Mouse (Mus musculus): ENCODE data around the gene St3gal4. TPM values are rescaled to one million over a fixed set of nuclear protein-coding genes. Genes with fewer than 3 reads are reported as not detected.

St3gal4 gene
- polyA plus RNA-seq, 1 experiment from 2014 or later = 22.3 TPM

DNA sequence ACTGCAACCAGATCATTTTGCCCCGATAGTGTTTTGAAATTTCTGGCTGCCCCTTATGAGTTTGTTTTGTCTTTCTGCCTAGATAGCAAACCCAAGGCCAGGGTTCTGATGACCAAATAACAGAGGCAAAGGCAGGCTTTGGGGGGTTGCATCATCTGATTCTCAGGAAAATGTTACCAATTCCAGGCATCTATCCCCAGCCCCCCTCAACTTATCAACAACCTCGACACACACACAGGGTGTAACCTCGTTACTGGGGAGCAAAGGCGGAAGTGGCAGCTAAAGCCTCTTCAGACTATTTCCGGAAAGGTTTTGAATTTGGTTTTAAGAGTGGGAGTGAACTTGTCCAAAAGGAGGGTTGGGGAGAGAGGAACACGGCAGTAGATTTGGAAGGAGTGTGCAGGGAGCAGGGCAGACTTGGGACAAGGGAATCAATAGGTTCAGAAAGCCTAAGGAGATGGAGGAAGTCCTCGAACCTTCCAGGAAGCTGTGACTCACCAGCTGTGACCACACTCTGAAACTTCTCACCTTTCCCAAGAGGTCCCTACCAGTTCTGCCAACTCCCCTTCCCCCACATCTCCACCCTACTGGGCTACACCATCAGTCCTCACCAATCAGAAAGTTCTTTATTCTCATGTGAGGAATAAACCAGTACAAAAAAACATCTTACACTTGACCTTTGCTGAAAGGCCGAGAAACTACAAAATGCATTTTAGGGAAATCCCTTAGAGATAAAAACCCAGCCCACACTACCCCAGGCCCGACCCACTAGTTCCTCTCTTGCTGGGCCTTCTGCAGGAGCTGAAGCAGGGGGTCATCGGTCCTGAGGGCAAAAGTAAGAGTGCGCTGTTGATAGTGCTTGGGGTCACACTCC is 5.0 kb upstream of the St3gal4 start:
- H3K27me3 ChIP-seq (ENCODE audit: control insufficient read depth, insufficient read depth, low read depth, low read length) = no peaks in the 10 kb centered on the region
- H3K36me3 ChIP-seq (ENCODE audit: control insufficient read depth, insufficient read depth) = peaks cover 8% of the 10 kb centered on the region; the same call in 1 of the 2 replicates
- no peak overlapping the region for H3K4me3 ChIP-seq (ENCODE audit: low read depth, low read length)
- H3K9me3 ChIP-seq (replicated peaks; ENCODE audit: control insufficient read depth, low read length) = no peaks in the 10 kb centered on the region
- 21% methylated on average over 11 of the region's 11 CpGs for WGBS (ENCODE audit: insufficient replicate concordance)
- peak; percentile 39 for ATAC-seq (ENCODE audit: low read depth)
- peak overlapping the region; percentile 55 for H3K9ac ChIP-seq (ENCODE audit: low read depth, low read length)
- H3K4me2 ChIP-seq (ENCODE audit: low read depth, low read length) = peak overlapping the region; percentile 34
- peak overlapping the region; percentile 89 for H3K27ac ChIP-seq (ENCODE audit: low read length)
- H3K4me1 ChIP-seq (ENCODE audit: control insufficient read depth, low read depth, low read length) = peaks cover 64% of the 10 kb centered on the region

DNA sequence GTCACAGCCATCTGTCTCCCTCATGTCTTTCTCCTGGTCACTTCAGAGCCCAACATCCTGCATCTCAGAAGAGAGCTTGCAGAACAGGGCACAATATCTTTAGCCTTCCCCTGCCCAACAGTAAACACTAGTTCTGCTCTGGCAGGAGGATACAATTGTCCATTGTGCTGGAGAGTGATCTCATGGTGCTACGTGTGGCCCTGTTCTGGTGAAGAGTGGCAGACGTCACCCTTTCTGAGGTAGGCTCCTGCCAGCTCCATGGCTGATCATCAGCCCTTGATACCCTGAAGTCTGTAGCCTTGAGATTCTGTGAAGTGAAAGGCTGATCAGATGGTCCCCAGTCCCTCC is 4.4 kb upstream of the St3gal4 start:
- H3K27me3 ChIP-seq (ENCODE audit: control insufficient read depth, insufficient read depth, low read depth, low read length) = no peaks in the 10 kb centered on the region
- peak; percentile 33 for ATAC-seq (ENCODE audit: low read depth)
- peaks cover 66% of the 10 kb centered on the region for H3K4me1 ChIP-seq (ENCODE audit: control insufficient read depth, low read depth, low read length)
- no peaks in the 10 kb centered on the region for H3K9me3 ChIP-seq (replicated peaks; ENCODE audit: control insufficient read depth, low read length)
- H3K36me3 ChIP-seq (ENCODE audit: control insufficient read depth, insufficient read depth) = peaks cover 8% of the 10 kb centered on the region; the same call in 1 of the 2 replicates
- no peak overlapping the region for H3K4me3 ChIP-seq (ENCODE audit: low read depth, low read length)
- peak overlapping the region; percentile 89 for H3K27ac ChIP-seq (ENCODE audit: low read length)
- 25% methylated on average over 2 of the region's 2 CpGs for WGBS (ENCODE audit: insufficient replicate concordance)
- H3K4me2 ChIP-seq (ENCODE audit: low read depth, low read length) = peak overlapping the region; percentile 34
- peak overlapping the region; percentile 55 for H3K9ac ChIP-seq (ENCODE audit: low read depth, low read length)

DNA sequence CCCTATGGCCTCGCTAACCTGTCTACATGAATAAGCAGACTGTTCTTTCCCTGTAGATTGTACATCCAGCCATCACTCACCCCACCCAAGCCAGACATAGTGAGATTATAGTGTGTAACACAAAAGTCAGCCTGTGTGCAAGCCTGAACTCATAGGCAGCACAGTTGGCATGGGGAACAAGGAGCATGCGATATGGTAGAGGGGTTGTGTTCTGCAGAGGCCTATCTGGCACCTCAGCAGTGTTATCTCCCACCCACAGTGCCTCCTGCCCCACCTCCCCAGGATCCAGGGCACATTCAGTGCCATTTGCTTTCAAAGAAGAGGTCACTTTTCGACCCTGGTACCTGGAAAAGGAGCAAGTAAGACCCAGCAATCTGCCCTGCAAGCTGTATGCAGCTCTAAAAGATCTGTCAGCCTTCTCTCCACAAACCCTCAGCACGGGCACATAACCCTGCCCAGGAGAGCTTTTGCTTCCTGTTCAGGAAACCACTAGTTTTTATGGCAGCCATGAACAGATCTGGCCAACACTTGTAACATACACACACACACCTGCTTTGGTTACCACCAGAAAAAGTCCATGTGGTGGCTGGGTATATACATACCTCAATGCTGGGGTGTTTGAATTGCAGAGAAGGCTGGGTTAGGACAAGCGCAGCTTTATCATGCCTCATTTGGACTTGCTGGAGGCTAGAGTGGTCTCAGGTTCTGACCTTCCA is 3.6 kb upstream of the St3gal4 start:
- H3K9ac ChIP-seq (ENCODE audit: low read depth, low read length) = peak overlapping the region; percentile 55
- H3K4me1 ChIP-seq (ENCODE audit: control insufficient read depth, low read depth, low read length) = peaks cover 68% of the 10 kb centered on the region
- H3K36me3 ChIP-seq (ENCODE audit: control insufficient read depth, insufficient read depth) = peaks cover 8% of the 10 kb centered on the region; the same call in 1 of the 2 replicates

DNA sequence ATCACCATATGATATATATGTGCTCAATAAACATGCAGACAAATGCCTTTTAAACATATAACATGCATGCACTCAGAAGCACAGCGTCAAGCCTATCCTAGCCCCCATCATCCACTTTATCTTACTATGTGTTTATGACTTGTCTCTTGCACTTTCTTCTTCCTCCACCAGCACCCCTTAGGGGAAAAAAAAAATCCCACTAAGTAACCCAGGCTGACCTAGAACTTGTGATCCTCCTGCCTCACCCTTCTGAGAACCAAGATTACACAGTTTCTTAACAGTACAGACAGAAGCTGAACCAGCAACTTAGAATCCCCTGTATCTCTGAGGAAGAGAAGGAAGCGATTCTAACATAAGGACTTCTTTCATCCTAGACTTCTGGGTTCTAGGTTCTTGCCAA is 505 bp downstream of the St3gal4 start:
- Histone ChIP-seq H3K27ac (ENCODE audit: low read length) (peak overlapping the region; percentile 56), H3K36me3 (ENCODE audit: control insufficient read depth, insufficient read depth) (no peaks in the 10 kb centered on the region), H3K27me3 (ENCODE audit: control insufficient read depth, insufficient read depth, low read depth, low read length) (no peaks in the 10 kb centered on the region), H3K4me3 (ENCODE audit: low read depth, low read length) (peak overlapping the region; percentile 86), H3K9ac (ENCODE audit: low read depth, low read length) (peak overlapping the region; percentile 88), H3K4me1 (ENCODE audit: control insufficient read depth, low read depth, low read length) (peaks cover 71% of the 10 kb centered on the region), H3K9me3 (replicated peaks; ENCODE audit: control insufficient read depth, low read length) (no peaks in the 10 kb centered on the region), H3K4me2 (ENCODE audit: low read depth, low read length) (peak overlapping the region; percentile 92)
- no peak for ATAC-seq (ENCODE audit: low read depth)
- 38% methylated on average over 2 of the region's 2 CpGs for WGBS (ENCODE audit: insufficient replicate concordance)

More for the DNA sequence above, 3.6 kb upstream of the St3gal4 start:
- 28% methylated on average over 5 of the region's 5 CpGs for WGBS (ENCODE audit: insufficient replicate concordance)
- Histone ChIP-seq H3K4me3 (ENCODE audit: low read depth, low read length) (0 out of 2 replicates have a peak overlapping the region, but pooled peaks have one; percentile 7), H3K27ac (ENCODE audit: low read length) (peak overlapping the region; percentile 89), H3K27me3 (ENCODE audit: control insufficient read depth, insufficient read depth, low read depth, low read length) (no peaks in the 10 kb centered on the region), H3K4me2 (ENCODE audit: low read depth, low read length) (peak overlapping the region; percentile 34), H3K9me3 (replicated peaks; ENCODE audit: control insufficient read depth, low read length) (no peaks in the 10 kb centered on the region)
- ATAC-seq (ENCODE audit: low read depth) = peak; percentile 92

DNA sequence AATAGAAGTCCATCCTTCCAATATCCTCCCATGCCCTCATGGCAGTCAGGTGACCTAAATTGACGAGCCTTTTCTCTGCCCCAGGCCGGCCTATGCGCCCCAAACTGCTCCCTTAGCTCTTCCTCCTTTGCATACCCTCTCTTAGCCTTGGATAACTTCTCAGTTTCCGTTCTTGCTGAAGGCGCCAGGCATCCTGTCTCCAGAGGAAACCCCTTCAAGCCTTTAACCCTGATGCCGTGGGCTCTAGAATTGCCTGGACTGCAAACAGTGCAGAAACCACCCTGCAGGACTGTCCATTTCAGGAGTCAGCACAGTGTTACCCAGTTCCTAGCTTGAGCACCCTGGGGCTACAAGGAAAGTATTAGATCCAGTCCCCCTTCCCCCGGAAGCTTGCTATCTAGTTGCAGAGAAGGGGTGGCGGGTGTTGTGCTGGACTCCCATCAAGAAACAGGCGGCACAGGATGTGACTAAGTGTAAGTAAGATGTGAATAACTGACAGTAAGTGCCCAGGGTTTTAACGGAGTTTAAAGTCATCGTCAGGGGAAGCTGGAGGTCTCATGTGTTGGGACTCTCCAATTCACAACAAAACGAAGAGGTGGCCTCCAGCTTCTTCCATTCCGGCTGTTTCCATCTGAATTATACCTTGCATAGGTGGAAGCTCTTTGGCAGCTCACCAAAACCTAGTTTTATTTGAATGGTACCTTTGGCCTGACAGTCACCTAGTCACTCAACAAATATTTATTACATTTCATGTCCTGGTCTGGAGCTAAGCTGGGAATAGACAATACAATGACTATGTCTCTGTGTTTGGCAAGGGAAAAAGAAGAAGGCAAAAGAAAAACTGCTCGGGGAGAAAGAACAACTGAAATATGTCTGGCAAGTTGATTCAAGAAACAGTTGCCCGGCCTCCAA is 1.4 kb downstream of the St3gal4 start:
- Histone ChIP-seq H3K27me3 (ENCODE audit: control insufficient read depth, insufficient read depth, low read depth, low read length) (no peaks in the 10 kb centered on the region), H3K9ac (ENCODE audit: low read depth, low read length) (peak overlapping the region; percentile 88), H3K4me1 (ENCODE audit: control insufficient read depth, low read depth, low read length) (peaks cover 68% of the 10 kb centered on the region), H3K36me3 (ENCODE audit: control insufficient read depth, insufficient read depth) (no peaks in the 10 kb centered on the region), H3K9me3 (replicated peaks; ENCODE audit: control insufficient read depth, low read length) (no peaks in the 10 kb centered on the region), H3K4me3 (ENCODE audit: low read depth, low read length) (peak overlapping the region; percentile 86), H3K4me2 (ENCODE audit: low read depth, low read length) (peak overlapping the region; percentile 92), H3K27ac (ENCODE audit: low read length) (peak overlapping the region; percentile 93)
- ATAC-seq (ENCODE audit: low read depth) = peak; percentile 5
- 11% methylated on average over 15 of the region's 15 CpGs for WGBS (ENCODE audit: insufficient replicate concordance)

DNA sequence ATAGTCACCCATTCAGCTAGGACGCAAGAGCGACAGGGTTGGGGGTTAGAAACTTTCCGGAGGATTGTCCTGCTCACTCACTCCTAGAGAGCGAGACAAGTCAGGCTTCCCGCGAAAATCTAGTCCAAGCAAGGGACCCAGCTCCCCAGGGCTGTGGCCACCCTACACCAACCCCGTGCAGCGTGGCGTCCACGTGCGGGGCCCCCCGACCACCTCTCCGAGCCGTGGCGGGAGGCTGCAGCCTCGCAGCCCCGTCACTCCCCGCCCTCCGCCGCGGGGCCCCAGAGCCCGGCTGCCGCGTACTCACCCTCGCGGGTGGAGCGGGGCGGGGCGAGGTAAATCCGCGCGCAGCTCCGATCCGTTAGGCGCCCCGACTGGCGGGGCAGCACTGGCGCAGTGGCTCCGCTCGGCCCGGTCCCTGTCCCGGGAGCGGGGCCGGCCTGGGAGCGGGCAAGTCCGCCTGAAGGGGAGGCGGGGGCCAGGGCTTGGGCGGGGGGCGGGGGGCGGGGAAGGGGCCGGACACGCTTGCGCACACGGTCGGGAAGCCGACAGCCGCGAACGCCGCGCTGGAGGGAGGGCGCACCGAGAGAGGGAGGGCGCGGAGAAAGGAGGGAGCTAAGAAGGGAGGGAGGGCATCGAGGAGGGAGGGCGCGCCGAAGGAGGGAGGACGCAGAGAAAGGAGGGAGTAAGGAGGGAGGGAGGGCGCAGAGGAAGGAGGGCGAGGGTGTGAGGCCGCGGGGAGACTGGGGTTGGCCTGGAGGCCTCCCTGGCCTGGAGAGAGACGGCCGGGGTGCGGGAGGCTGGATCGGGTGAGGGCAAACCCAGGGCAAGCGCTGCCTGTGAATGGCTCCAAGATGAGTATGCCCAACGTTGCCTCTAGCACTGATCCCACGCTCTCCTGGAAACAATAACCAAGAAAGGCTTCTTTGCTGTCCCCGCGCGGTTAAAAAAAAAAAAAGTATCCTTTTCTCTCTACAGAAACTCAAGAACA is 2.4 kb downstream of the St3gal4 start:
- Histone ChIP-seq H3K9me3 (replicated peaks; ENCODE audit: control insufficient read depth, low read length) (no peaks in the 10 kb centered on the region), H3K4me1 (ENCODE audit: control insufficient read depth, low read depth, low read length) (peaks cover 67% of the 10 kb centered on the region), H3K27me3 (ENCODE audit: control insufficient read depth, insufficient read depth, low read depth, low read length) (no peaks in the 10 kb centered on the region), H3K4me3 (ENCODE audit: low read depth, low read length) (peak overlapping the region; percentile 86), H3K36me3 (ENCODE audit: control insufficient read depth, insufficient read depth) (no peaks in the 10 kb centered on the region), H3K27ac (ENCODE audit: low read length) (peak overlapping the region; percentile 93), H3K4me2 (ENCODE audit: low read depth, low read length) (peak overlapping the region; percentile 92), H3K9ac (ENCODE audit: low read depth, low read length) (peak overlapping the region; percentile 88)
- WGBS (ENCODE audit: insufficient replicate concordance) = under 1% methylated on average over 67 of the region's 84 CpGs
- ATAC-seq (ENCODE audit: low read depth) = peak; percentile 87

DNA sequence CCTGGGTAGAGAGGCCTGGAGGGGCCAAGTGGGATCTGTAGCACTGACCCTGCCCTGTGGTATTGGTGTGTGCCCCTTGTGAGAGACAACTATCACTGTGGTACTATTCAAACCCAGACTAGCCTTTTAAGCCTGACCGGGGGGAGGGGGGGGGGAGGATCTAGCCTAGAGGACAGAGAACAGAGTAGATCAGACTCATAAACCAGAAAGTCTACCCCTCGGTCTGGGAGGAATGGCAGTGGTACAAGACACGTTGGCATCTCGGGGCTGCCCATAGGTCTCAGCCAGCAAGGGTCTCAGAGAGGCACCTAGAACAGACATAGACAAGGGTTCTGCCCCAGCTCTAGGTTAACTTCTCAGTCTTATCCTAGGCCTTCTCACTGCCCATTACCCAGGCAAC is 3.3 kb downstream of the St3gal4 start:
- no peaks in the 10 kb centered on the region for H3K27me3 ChIP-seq (ENCODE audit: control insufficient read depth, insufficient read depth, low read depth, low read length)
- peak overlapping the region; percentile 88 for H3K9ac ChIP-seq (ENCODE audit: low read depth, low read length)
- peak overlapping the region; percentile 92 for H3K4me2 ChIP-seq (ENCODE audit: low read depth, low read length)
- H3K9me3 ChIP-seq (replicated peaks; ENCODE audit: control insufficient read depth, low read length) = no peaks in the 10 kb centered on the region
- peak overlapping the region; percentile 86 for H3K4me3 ChIP-seq (ENCODE audit: low read depth, low read length)
- ATAC-seq (ENCODE audit: low read depth) = no peak
- peaks cover 67% of the 10 kb centered on the region for H3K4me1 ChIP-seq (ENCODE audit: control insufficient read depth, low read depth, low read length)
- 20% methylated on average over 4 of the region's 4 CpGs for WGBS (ENCODE audit: insufficient replicate concordance)
- H3K27ac ChIP-seq (ENCODE audit: low read length) = peak overlapping the region; percentile 93
- H3K36me3 ChIP-seq (ENCODE audit: control insufficient read depth, insufficient read depth) = no peaks in the 10 kb centered on the region
